Mouse (Mus musculus): ENCODE measurements around the gene Ddx50. TPM values are rescaled to one million over a fixed set of nuclear protein-coding genes. Genes with fewer than 3 reads are reported as not detected.

The Ddx50 gene
- total RNA-seq (2014; rRNA removed; ENCODE audit: low replicate concordance) (40.2 and 56.5 TPM in 2 replicates), polyA plus RNA-seq (2015; fragmentation: Nextera tagmentation; extraction: Ambion mirVana) (79.0 and 79.4 TPM in 2 replicates)

DNA sequence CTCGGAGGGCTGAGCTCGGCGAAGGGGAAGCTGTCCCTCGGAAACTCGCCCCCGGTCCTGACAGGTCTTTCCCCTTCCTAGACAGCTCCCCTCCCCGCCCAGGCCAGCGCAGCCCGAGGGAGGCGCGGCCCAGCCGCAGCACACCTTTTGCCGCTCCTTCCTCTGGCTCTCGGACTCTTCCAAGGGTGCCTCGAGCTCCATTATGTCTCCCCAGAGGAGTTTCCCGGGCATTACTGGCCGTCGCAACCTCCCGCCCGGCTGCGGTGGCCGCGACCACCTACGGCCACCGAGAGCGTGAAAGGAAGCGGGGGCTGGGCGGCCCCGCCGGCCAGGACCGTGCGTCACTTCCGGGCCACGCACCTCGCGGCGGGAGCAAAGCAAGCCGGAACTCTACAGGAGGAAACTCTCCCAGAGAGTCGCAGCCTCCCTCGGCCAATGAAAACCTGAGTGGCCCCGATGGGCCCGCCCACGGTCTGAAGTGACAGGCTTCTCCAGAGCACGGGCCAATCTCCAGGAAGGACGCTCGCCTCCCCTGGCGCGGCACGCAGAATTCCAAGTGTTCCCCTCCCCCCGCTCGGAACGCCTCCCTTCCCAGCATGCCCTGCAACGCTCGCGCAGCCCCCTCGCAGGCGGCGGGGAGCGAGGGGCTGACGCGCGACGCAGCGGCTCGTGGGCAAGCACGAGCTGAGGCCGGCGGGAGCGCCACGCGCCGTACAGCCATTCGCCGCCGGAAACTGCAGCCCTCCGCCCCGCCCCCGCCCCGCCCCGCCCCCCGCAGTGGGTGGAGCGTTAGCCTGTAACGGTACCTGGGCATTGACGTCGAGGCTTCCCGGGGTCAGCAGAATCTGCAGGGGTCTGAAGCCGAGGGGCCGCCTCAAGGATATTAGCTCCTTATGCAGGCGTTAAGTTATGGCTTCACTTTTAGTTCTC is at the start of gene Ddx50:
Gene Ddx50 (minus strand): TSS at position 338 of the 930 bp plus-strand sequence.
- H3K4me2 ChIP-seq (ENCODE audit: low read depth, low read length), result peak within 1 kb of the TSS; percentile 87
- H3K27ac ChIP-seq (ENCODE audit: low read depth), result peak within 1 kb of the TSS; percentile 95
- ATAC-seq (ENCODE audit: insufficient read depth, low read depth), result peak; percentile 98
- peaks cover 11% of the 10 kb centered on the region for H3K36me3 ChIP-seq (replicated peaks; ENCODE audit: control insufficient read depth, insufficient read depth, low read length)
- peak within 1 kb of the TSS; percentile 69 for H3K4me3 ChIP-seq (ENCODE audit: low read depth, low read length)
- no peaks in the 10 kb centered on the region for H3K9me3 ChIP-seq (replicated peaks; ENCODE audit: control insufficient read depth, low read length)
- H3K27me3 ChIP-seq (ENCODE audit: control insufficient read depth, insufficient read depth, low read length), result no peaks in the 10 kb centered on the region
- TF ChIP-seq CTCF (IDR thresholded peaks at IDR 0.05; ENCODE audit: low read depth) (no peak), EP300 (IDR thresholded peaks at IDR 0.05; ENCODE audit: low read depth) (peak; percentile 98)
- DNase-seq (ENCODE audit: low spot score), result peak; percentile 100
- peaks cover 16% of the 10 kb centered on the region for H3K4me1 ChIP-seq (ENCODE audit: control insufficient read depth, insufficient read depth)
- H3K9ac ChIP-seq (replicated peaks; ENCODE audit: low read depth, low read length), result peak within 1 kb of the TSS; percentile 89
- WGBS, result 1% methylated on average over 82 of the region's 89 CpGs

GRCm38 (mm10) chr10:62692771-62693170 is 41.8 kb upstream of the Ddx50 start:
- TF ChIP-seq CTCF (IDR thresholded peaks at IDR 0.05; ENCODE audit: low read depth), result no peak
- no peak for TF ChIP-seq EP300 (IDR thresholded peaks at IDR 0.05; ENCODE audit: low read depth)

DNA sequence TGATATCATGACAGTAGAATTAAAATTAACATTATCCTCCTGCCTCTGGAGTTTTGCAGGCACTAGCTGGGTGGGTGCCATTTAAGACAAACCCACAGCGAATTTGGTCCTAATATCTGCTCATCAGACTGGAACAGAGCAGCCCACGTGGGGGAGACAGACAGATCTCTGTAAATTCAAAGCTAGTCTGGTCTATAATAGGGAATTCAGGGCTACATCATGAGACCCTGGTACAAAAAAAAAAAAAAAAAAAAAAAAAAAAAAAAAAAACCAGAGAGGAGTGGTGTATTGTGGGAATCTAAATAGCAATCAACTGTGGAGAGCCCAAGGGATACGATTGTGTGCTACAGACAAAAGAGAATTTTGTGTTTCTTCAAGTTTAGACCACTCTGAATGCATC is 41.2 kb upstream of the Ddx50 start:
- Histone ChIP-seq H3K27ac (ENCODE audit: low read depth) (no peak overlapping the region), H3K9me3 (replicated peaks; ENCODE audit: control insufficient read depth, low read length) (no peaks in the 10 kb centered on the region), H3K9ac (replicated peaks; ENCODE audit: low read depth, low read length) (no peak overlapping the region), H3K4me3 (ENCODE audit: low read depth, low read length) (no peak overlapping the region), H3K27me3 (ENCODE audit: control insufficient read depth, insufficient read depth, low read length) (no peaks in the 10 kb centered on the region), H3K4me2 (ENCODE audit: low read depth, low read length) (no peak overlapping the region), H3K4me1 (ENCODE audit: control insufficient read depth, insufficient read depth) (no peaks in the 10 kb centered on the region), H3K36me3 (replicated peaks; ENCODE audit: control insufficient read depth, insufficient read depth, low read length) (no peaks in the 10 kb centered on the region)
- ATAC-seq (ENCODE audit: insufficient read depth, low read depth), result no peak
- no peak for DNase-seq (ENCODE audit: low spot score)
- TF ChIP-seq CTCF (IDR thresholded peaks at IDR 0.05; ENCODE audit: low read depth), result no peak
- TF ChIP-seq EP300 (IDR thresholded peaks at IDR 0.05; ENCODE audit: low read depth), result no peak
- WGBS, result 77% methylated on average over 3 of the region's 3 CpGs

More at GRCm38 (mm10) chr10:62692771-62693170, 41.8 kb upstream of the Ddx50 start:
- Histone ChIP-seq H3K36me3 (replicated peaks; ENCODE audit: control insufficient read depth, insufficient read depth, low read length) (no peaks in the 10 kb centered on the region), H3K4me1 (ENCODE audit: control insufficient read depth, insufficient read depth) (no peaks in the 10 kb centered on the region), H3K27me3 (ENCODE audit: control insufficient read depth, insufficient read depth, low read length) (no peaks in the 10 kb centered on the region), H3K9ac (replicated peaks; ENCODE audit: low read depth, low read length) (no peak overlapping the region), H3K4me2 (ENCODE audit: low read depth, low read length) (no peak overlapping the region), H3K9me3 (replicated peaks; ENCODE audit: control insufficient read depth, low read length) (no peaks in the 10 kb centered on the region), H3K4me3 (ENCODE audit: low read depth, low read length) (no peak overlapping the region), H3K27ac (ENCODE audit: low read depth) (no peak overlapping the region)
- WGBS, result 66% methylated on average over 8 of the region's 8 CpGs
- no peak for ATAC-seq (ENCODE audit: insufficient read depth, low read depth)
- no peak for DNase-seq (ENCODE audit: low spot score)

DNA sequence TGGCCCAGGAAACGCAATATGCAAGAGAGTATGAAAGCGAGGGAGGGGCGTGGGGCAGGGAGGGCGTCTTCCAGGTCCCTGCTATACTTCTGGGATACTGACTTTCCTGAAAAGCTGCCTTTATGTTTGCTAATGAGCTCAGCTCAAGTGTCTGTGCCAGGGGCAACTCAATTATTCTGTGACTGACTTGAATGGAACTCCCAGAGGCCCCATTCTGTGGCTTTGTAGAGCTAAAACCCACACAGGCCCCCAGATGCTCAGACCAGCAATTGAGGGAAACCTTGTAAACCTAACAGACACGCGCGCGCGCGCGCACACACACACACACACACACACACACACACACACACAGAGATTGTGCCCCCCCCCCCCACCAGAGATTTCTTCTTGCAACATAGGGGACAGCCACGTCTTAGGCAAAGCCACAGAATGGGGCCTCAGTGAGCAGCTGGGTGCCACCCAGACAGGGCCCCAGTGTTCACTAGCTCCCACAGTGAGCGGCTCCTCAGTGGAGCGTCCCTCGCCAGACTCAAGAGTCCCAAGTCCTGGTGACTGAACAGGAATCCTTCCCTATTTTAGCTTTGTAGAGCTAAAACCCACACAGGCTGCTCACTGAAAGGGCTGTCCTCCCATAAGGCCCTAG is 36.1 kb upstream of the Ddx50 start:
- H3K9ac ChIP-seq (replicated peaks; ENCODE audit: low read depth, low read length), result no peak overlapping the region

DNA sequence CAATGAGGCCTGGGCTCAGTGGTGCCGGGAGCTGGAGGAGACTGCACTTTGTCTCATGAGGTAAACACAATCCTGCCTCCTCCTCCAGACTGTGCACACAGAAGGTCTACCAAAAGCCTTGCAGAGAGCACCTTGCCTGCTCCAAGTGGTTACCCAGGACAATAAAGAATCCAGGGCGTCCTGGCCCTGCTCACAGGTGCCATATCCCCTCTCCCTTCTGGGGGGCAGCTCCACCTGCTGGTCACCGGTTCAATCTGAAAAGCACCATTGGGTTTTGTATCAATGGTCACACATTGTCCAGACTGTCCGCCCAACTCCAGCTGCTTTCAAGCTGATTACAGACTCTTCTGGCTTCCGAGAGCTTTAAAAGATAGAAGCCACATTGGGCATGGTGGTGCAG is 32.0 kb upstream of the Ddx50 start:
- no peak for ATAC-seq (ENCODE audit: insufficient read depth, low read depth)
- H3K9me3 ChIP-seq (replicated peaks; ENCODE audit: control insufficient read depth, low read length), result peaks cover 5% of the 10 kb centered on the region
- TF ChIP-seq EP300 (IDR thresholded peaks at IDR 0.05; ENCODE audit: low read depth) (no peak), CTCF (IDR thresholded peaks at IDR 0.05; ENCODE audit: low read depth) (peak; percentile 57)
- H3K4me1 ChIP-seq (ENCODE audit: control insufficient read depth, insufficient read depth), result no peaks in the 10 kb centered on the region
- H3K9ac ChIP-seq (replicated peaks; ENCODE audit: low read depth, low read length), result no peak overlapping the region
- WGBS, result 43% methylated on average over 5 of the region's 5 CpGs
- no peak overlapping the region for H3K4me2 ChIP-seq (ENCODE audit: low read depth, low read length)
- no peak for DNase-seq (ENCODE audit: low spot score)
- H3K4me3 ChIP-seq (ENCODE audit: low read depth, low read length), result no peak overlapping the region
- H3K27ac ChIP-seq (ENCODE audit: low read depth), result no peak overlapping the region
- no peaks in the 10 kb centered on the region for H3K36me3 ChIP-seq (replicated peaks; ENCODE audit: control insufficient read depth, insufficient read depth, low read length)
- H3K27me3 ChIP-seq (ENCODE audit: control insufficient read depth, insufficient read depth, low read length), result 0 out of 2 replicates have a peak, but pooled peaks cover 3% of the 10 kb centered on the region

More for the DNA sequence above, 36.1 kb upstream of the Ddx50 start:
- Histone ChIP-seq H3K4me2 (ENCODE audit: low read depth, low read length) (no peak overlapping the region), H3K4me1 (ENCODE audit: control insufficient read depth, insufficient read depth) (no peaks in the 10 kb centered on the region), H3K27me3 (ENCODE audit: control insufficient read depth, insufficient read depth, low read length) (0 out of 2 replicates have a peak, but pooled peaks cover 3% of the 10 kb centered on the region), H3K27ac (ENCODE audit: low read depth) (no peak overlapping the region), H3K36me3 (replicated peaks; ENCODE audit: control insufficient read depth, insufficient read depth, low read length) (no peaks in the 10 kb centered on the region), H3K4me3 (ENCODE audit: low read depth, low read length) (no peak overlapping the region), H3K9me3 (replicated peaks; ENCODE audit: control insufficient read depth, low read length) (no peaks in the 10 kb centered on the region)
- DNase-seq (ENCODE audit: low spot score) (no peak), ATAC-seq (ENCODE audit: insufficient read depth, low read depth) (no peak)
- WGBS, result 84% methylated on average over 13 of the region's 15 CpGs
- TF ChIP-seq EP300 (IDR thresholded peaks at IDR 0.05; ENCODE audit: low read depth), result no peak

Measured in heart, postnatal 0 days (tissue).